Mouse (Mus musculus): ENCODE data around the gene Fxyd4. TPM values are rescaled to one million over a fixed set of nuclear protein-coding genes. Genes with fewer than 3 reads are reported as not detected.

Gene Fxyd4
- total RNA-seq, 1 experiment from 2014 or later = not detected

GRCm38 (mm10) chr6:117900126-117901080 is 37.1 kb downstream of the Fxyd4 start, which contains the start of gene Hnrnpf:
Hnrnpf (plus strand) TSS chr6:117900324.
- peak; percentile 90 for ATAC-seq (replicated peaks; ENCODE audit: low read depth, poor library complexity, severe bottlenecking)

GRCm38 (mm10) chr6:117897800-117898199 is 39.7 kb downstream of the Fxyd4 start:
- ATAC-seq (replicated peaks; ENCODE audit: low read depth, poor library complexity, severe bottlenecking) = no peak

GRCm38 (mm10) chr6:117893435-117893834 is 44.1 kb downstream of the Fxyd4 start:
- ATAC-seq (replicated peaks; ENCODE audit: low read depth, poor library complexity, severe bottlenecking) = no peak

GRCm38 (mm10) chr6:117892386-117892785 is 45.1 kb downstream of the Fxyd4 start:
- ATAC-seq (replicated peaks; ENCODE audit: low read depth, poor library complexity, severe bottlenecking) = no peak

- ATAC-seq (replicated peaks; ENCODE audit: low read depth, poor library complexity, severe bottlenecking) = peak; percentile 78
Observed at GRCm38 (mm10) chr6:117891369-117892160, 45.9 kb downstream of the Fxyd4 start.

GRCm38 (mm10) chr6:117890257-117890656 is 47.2 kb downstream of the Fxyd4 start:
- ATAC-seq (replicated peaks; ENCODE audit: low read depth, poor library complexity, severe bottlenecking) = 0 out of 2 replicates have a peak, but pooled peaks have one; percentile 3

- ATAC-seq (replicated peaks; ENCODE audit: low read depth, poor library complexity, severe bottlenecking) = peak; percentile 63
Observed at GRCm38 (mm10) chr6:117888642-117889096, 48.8 kb downstream of the Fxyd4 start.

GRCm38 (mm10) chr6:117888032-117888431 is 49.5 kb downstream of the Fxyd4 start:
- no peak for ATAC-seq (replicated peaks; ENCODE audit: low read depth, poor library complexity, severe bottlenecking)

- ATAC-seq (replicated peaks; ENCODE audit: low read depth, poor library complexity, severe bottlenecking) = no peak
Observed at GRCm38 (mm10) chr6:117885943-117886342, 51.5 kb downstream of the Fxyd4 start.

Other genes starting within 250 kb of the Fxyd4 start
- 22.8 and 30.0 TPM in 2 replicates for gene Zfp637, start 96.5 kb downstream of the Fxyd4 start, total RNA-seq (2017)
- gene Zfp239, start 75.6 kb downstream of the Fxyd4 start, total RNA-seq (2017) = 4.3 and 8.9 TPM in 2 replicates
- 1,320 and 1,371 TPM in 2 replicates for gene Hnrnpf, start 37.4 kb downstream of the Fxyd4 start, total RNA-seq (2017)
- gene Rasgef1a, start 73.7 kb upstream of the Fxyd4 start, total RNA-seq (2017) = not detected in 2 replicates
- 139 and 145 TPM in 2 replicates for gene Csgalnact2, start 201.4 kb upstream of the Fxyd4 start, total RNA-seq (2017)

Measured in common myeloid progenitor, adult 5-6 weeks (primary cell).